Mouse (Mus musculus) hindbrain, embryonic 10.5 days (tissue): ENCODE measurements around the gene Twnk. TPM values are rescaled to one million over a fixed set of nuclear protein-coding genes. Genes with fewer than 3 reads are reported as not detected.

ENCODE experiments used
- DNase-seq: peaks from one replicate; pipeline ENCODE4 v3.0.0-alpha.2; 2017; ENCODE audit warnings: low spot score
- H3K27ac ChIP-seq: fragments of 300-500 bp; sonication (generic); 2 replicates; pipeline ENCODE4 v1.5.1; 2016; ENCODE audit warnings: mild to moderate bottlenecking, moderate library complexity
- H3K27me3 ChIP-seq: fragments of 300-500 bp; sonication (generic); 2 replicates; pipeline ENCODE4 v1.6.1; 2016; ENCODE audit warnings: mild to moderate bottlenecking; ENCODE audit not compliant: poor library complexity, insufficient read depth, severe bottlenecking
- H3K36me3 ChIP-seq: fragments of 300-500 bp; sonication (generic); 2 replicates; pipeline ENCODE4 v1.6.1; 2016; ENCODE audit warnings: mild to moderate bottlenecking, moderate library complexity
- H3K4me1 ChIP-seq: fragments of 300-500 bp; sonication (generic); replicated peaks from 2 replicates; pipeline ENCODE4 v1.6.1; 2016; ENCODE audit warnings: mild to moderate bottlenecking
- H3K4me3 ChIP-seq: fragments of 300-500 bp; sonication (generic); 2 replicates; pipeline ENCODE4 v1.5.1; 2016; ENCODE audit warnings: mild to moderate bottlenecking, moderate library complexity
- H3K9me3 ChIP-seq: fragments of 300-500 bp; sonication (generic); 2 replicates; pipeline ENCODE4 v1.6.1; 2016; ENCODE audit warnings: mild to moderate bottlenecking, moderate library complexity
- WGBS: fragments of 180-500 bp; shearing (Covaris S2); methylation state at CpG from one replicate; pipeline ENCODE4 v1.1.7; 2016; 5-methylcytosine and 5-hydroxymethylcytosine counted together
- polyA plus RNA-seq: library from polyadenylated mRNA; unstranded; fragments of >200 nt; fragmentation: Nextera tagmentation; extraction: Ambion mirVana; gene quantifications from 2 replicates; pipeline ENCODE4 v1.2.1, GENCODE M21; 2016

The Twnk gene
- polyA plus RNA-seq, result 23.6 and 32.6 TPM in 2 replicates

GRCm38 (mm10) chr19:45005444-45005843 lies at the start of gene Twnk:
Gene Twnk, plus strand, starts transcription at chr19:45005663.
- Histone ChIP-seq H3K27me3 (no peaks in the 10 kb centered on the region), H3K4me3 (peak within 1 kb of the TSS; percentile 99), H3K9me3 (no peaks in the 10 kb centered on the region), H3K27ac (peak within 1 kb of the TSS; percentile 91), H3K36me3 (peaks cover 71% of the 10 kb centered on the region), H3K4me1 (peaks cover 43% of the 10 kb centered on the region)
- DNase-seq, result no peak
- WGBS, result 11% methylated on average over 16 of the region's 16 CpGs

GRCm38 (mm10) chr19:44959633-44960032 lies 45.8 kb upstream of the Twnk start:
- no peaks in the 10 kb centered on the region for H3K9me3 ChIP-seq
- H3K27me3 ChIP-seq, result no peaks in the 10 kb centered on the region
- WGBS, result 92% methylated on average over 2 of the region's 2 CpGs
- no peak for DNase-seq
- H3K27ac ChIP-seq, result no peak overlapping the region
- peaks cover 98% of the 10 kb centered on the region for H3K36me3 ChIP-seq
- no peaks in the 10 kb centered on the region for H3K4me1 ChIP-seq
- H3K4me3 ChIP-seq, result no peak overlapping the region

- Histone ChIP-seq H3K9me3 (no peaks in the 10 kb centered on the region), H3K4me3 (no peak overlapping the region), H3K27me3 (no peaks in the 10 kb centered on the region), H3K27ac (no peak overlapping the region), H3K36me3 (peaks cover 97% of the 10 kb centered on the region), H3K4me1 (no peaks in the 10 kb centered on the region)
- no peak for DNase-seq
- WGBS, result 95% methylated on average over 1 of the region's 1 CpGs
Observed at GRCm38 (mm10) chr19:44965978-44966377, 39.5 kb upstream of the Twnk start.

- 88% methylated on average over 3 of the region's 3 CpGs for WGBS
- Histone ChIP-seq H3K4me3 (no peak overlapping the region), H3K4me1 (no peaks in the 10 kb centered on the region), H3K9me3 (no peaks in the 10 kb centered on the region), H3K27me3 (no peaks in the 10 kb centered on the region), H3K36me3 (peaks cover 97% of the 10 kb centered on the region), H3K27ac (no peak overlapping the region)
- no peak for DNase-seq
Observed at GRCm38 (mm10) chr19:44968329-44968728, 37.1 kb upstream of the Twnk start.

GRCm38 (mm10) chr19:44976636-44977035 lies 28.8 kb upstream of the Twnk start:
- no peak for DNase-seq
- WGBS, result 85% methylated on average over 6 of the region's 6 CpGs
- H3K27me3 ChIP-seq, result no peaks in the 10 kb centered on the region
- H3K27ac ChIP-seq, result no peak overlapping the region
- peaks cover 100% of the 10 kb centered on the region for H3K36me3 ChIP-seq
- H3K4me3 ChIP-seq, result no peak overlapping the region
- H3K4me1 ChIP-seq, result no peaks in the 10 kb centered on the region
- H3K9me3 ChIP-seq, result no peaks in the 10 kb centered on the region

- H3K27ac ChIP-seq, result no peak overlapping the region
- WGBS, result 87% methylated on average over 6 of the region's 6 CpGs
- H3K4me1 ChIP-seq, result no peaks in the 10 kb centered on the region
- peaks cover 100% of the 10 kb centered on the region for H3K36me3 ChIP-seq
- H3K27me3 ChIP-seq, result no peaks in the 10 kb centered on the region
- DNase-seq, result no peak
- H3K4me3 ChIP-seq, result no peak overlapping the region
- H3K9me3 ChIP-seq, result no peaks in the 10 kb centered on the region
Observed at GRCm38 (mm10) chr19:44977148-44977547, 28.3 kb upstream of the Twnk start.

- WGBS, result 92% methylated on average over 2 of the region's 2 CpGs
- H3K27me3 ChIP-seq, result no peaks in the 10 kb centered on the region
- H3K9me3 ChIP-seq, result no peaks in the 10 kb centered on the region
- no peak for DNase-seq
- H3K27ac ChIP-seq, result no peak overlapping the region
- H3K4me3 ChIP-seq, result no peak overlapping the region
- no peaks in the 10 kb centered on the region for H3K4me1 ChIP-seq
- peaks cover 76% of the 10 kb centered on the region for H3K36me3 ChIP-seq
Observed at GRCm38 (mm10) chr19:44980787-44981186, 24.7 kb upstream of the Twnk start.

- Histone ChIP-seq H3K4me1 (no peaks in the 10 kb centered on the region), H3K9me3 (no peaks in the 10 kb centered on the region), H3K27ac (no peak overlapping the region), H3K36me3 (peaks cover 58% of the 10 kb centered on the region), H3K27me3 (peaks cover 9% of the 10 kb centered on the region; the same call in 1 of the 2 replicates), H3K4me3 (no peak overlapping the region)
- 88% methylated on average over 7 of the region's 7 CpGs for WGBS
- DNase-seq, result no peak
Observed at GRCm38 (mm10) chr19:44982477-44983115, 22.9 kb upstream of the Twnk start.

- no peak overlapping the region for H3K27ac ChIP-seq
- H3K4me3 ChIP-seq, result no peak overlapping the region
- peaks cover 11% of the 10 kb centered on the region; the same call in 1 of the 2 replicates for H3K27me3 ChIP-seq
- DNase-seq, result no peak
- H3K4me1 ChIP-seq, result peaks cover 5% of the 10 kb centered on the region
- H3K9me3 ChIP-seq, result no peaks in the 10 kb centered on the region
- 92% methylated on average over 6 of the region's 6 CpGs for WGBS
- H3K36me3 ChIP-seq, result peaks cover 51% of the 10 kb centered on the region
Observed at GRCm38 (mm10) chr19:44983366-44983765, 22.1 kb upstream of the Twnk start.

- Histone ChIP-seq H3K4me1 (peaks cover 15% of the 10 kb centered on the region), H3K9me3 (no peaks in the 10 kb centered on the region), H3K27ac (no peak overlapping the region), H3K27me3 (peaks cover 12% of the 10 kb centered on the region; the same call in 1 of the 2 replicates), H3K4me3 (no peak overlapping the region), H3K36me3 (peaks cover 40% of the 10 kb centered on the region)
- DNase-seq, result no peak
- WGBS, result 96% methylated on average over 4 of the region's 4 CpGs
Observed at GRCm38 (mm10) chr19:44984420-44984819, 21.0 kb upstream of the Twnk start.

GRCm38 (mm10) chr19:44985159-44985988 lies 20.1 kb upstream of the Twnk start:
- no peaks in the 10 kb centered on the region for H3K9me3 ChIP-seq
- H3K36me3 ChIP-seq, result peaks cover 31% of the 10 kb centered on the region
- no peak overlapping the region for H3K4me3 ChIP-seq
- WGBS, result 67% methylated on average over 5 of the region's 5 CpGs
- peaks cover 22% of the 10 kb centered on the region for H3K27me3 ChIP-seq
- peaks cover 25% of the 10 kb centered on the region for H3K4me1 ChIP-seq
- no peak for DNase-seq
- no peak overlapping the region for H3K27ac ChIP-seq

- Histone ChIP-seq H3K36me3 (peaks cover 14% of the 10 kb centered on the region), H3K4me1 (peaks cover 41% of the 10 kb centered on the region), H3K4me3 (no peak overlapping the region), H3K9me3 (no peaks in the 10 kb centered on the region), H3K27ac (no peak overlapping the region), H3K27me3 (peaks cover 32% of the 10 kb centered on the region)
- DNase-seq, result no peak
- WGBS, result 74% methylated on average over 6 of the region's 6 CpGs
Observed at GRCm38 (mm10) chr19:44987004-44987403, 18.5 kb upstream of the Twnk start.

GRCm38 (mm10) chr19:44987851-44988250 lies 17.6 kb upstream of the Twnk start:
- Histone ChIP-seq H3K27ac (no peak overlapping the region), H3K9me3 (no peaks in the 10 kb centered on the region), H3K4me1 (peaks cover 49% of the 10 kb centered on the region), H3K4me3 (no peak overlapping the region), H3K27me3 (peaks cover 32% of the 10 kb centered on the region), H3K36me3 (peaks cover 6% of the 10 kb centered on the region; the same call in 1 of the 2 replicates)
- DNase-seq, result no peak
- WGBS, result 65% methylated on average over 6 of the region's 6 CpGs
